Mouse (Mus musculus) retina, adult 2 months (tissue): ENCODE results near the gene Tnfrsf19.

Experiments used
- DNase-seq: peaks from one replicate; pipeline ENCODE4 v3.0.0-alpha.2; 2012; ENCODE audit warnings: low read depth, low spot score

Tnfrsf19 gene

DNA sequence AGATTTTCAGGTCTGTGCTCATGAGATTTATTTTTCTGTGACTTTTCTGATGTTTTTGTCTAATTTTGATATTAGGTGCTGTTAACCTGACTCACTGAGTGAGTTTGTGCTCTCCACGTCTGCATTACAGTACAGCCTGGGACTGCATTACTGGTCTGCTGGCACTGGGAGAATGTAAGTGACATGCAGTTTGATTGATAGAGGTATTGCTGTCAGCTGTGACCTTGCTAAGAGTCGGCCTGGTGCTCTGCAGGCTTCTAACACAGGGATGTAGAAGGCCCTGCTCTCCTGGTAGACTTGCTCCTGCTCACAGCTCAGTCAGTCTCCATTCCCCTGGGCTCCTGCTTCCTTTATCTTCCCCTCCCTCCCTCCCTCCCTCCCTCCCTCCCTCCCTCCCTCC lies 25.3 kb downstream of the Tnfrsf19 start:
- DNase-seq = no peak

DNA sequence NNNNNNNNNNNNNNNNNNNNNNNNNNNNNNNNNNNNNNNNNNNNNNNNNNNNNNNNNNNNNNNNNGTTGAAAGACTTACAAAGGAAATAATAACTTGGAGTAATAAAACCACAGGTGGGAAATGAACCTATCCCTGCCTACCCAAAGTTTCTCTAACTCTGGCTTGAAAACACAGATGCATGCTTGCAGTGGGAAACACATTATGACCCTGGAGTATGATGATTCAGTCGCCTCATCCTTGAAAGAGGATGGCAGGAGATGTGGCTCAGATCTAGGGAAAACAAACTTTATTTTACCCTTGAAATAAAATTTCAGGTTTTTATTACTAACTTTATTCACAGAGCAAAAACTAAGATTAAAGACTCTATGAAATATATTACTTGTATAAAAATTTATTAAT lies 26.4 kb downstream of the Tnfrsf19 start:
- DNase-seq = no peak

DNA sequence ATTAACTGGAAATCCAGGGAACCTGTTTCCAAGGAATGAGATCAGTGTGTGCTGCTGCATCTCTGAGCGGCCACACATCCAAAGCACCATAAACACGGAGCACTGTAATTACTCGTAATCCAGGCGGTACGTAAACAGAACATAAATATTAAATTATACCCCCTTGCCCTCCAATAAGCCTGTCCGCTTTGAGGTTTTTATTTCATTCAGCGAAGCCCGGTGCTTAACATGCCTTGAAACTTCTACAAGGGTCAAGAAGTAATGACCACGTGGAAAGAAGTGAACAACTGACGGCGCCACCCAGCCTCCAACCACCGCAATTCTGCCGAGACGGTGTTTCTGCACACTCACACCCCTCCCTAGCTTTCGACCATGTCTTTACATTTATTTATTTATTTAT lies 31.7 kb downstream of the Tnfrsf19 start:
- DNase-seq = no peak

DNA sequence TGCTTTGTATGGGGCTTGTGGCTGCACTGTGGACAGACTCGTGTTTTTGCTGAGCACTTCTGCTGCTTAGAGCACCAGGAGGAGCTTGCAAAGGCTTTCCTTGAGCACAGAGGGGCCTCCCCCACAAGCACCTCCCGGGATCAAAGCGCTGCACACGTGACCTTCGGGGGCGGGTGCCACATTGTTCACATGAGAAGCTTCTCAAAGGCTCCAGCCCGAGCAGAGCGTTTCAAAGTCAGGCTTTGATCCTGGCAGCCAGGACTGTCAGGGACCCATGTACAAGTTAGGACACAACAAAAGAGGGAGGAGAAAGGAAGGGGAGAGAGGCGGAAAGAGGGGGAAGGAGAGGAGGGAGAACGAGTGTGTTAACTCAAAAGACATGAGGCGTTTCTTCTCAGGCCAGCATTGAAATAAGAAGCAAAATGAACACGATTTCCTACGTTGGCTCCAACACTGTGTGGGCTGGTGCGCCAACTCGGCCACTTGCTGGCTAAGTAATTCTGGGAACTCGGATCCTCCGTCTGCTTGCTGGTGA lies 33.8 kb downstream of the Tnfrsf19 start:
- peak; percentile 6 for DNase-seq

DNA sequence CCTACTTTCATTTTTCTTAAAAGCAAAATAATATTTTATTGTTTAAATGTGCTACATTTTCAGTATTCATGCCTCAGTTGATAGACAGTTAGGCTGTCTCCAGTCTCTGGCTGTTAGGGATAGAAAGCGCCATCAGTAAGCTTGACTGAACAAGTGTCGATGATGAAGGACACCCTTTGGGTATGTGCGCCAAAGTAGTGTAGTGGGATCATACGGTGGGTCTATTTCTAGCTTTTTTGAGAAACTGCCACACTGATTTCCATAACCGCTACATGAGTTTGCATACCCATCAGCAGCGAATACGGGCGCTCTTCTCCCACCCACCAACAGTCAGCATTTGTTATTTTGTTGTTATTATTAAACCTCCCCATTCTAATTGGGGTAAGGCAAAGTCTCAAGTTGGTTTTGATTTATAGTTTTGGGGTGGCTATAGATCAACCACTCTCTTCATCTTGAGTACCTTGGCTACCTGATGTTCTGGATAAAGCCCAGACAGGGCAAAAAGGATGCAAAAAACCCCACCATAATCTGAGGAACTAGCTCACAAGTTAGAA lies 34.6 kb downstream of the Tnfrsf19 start:
- no peak for DNase-seq

DNA sequence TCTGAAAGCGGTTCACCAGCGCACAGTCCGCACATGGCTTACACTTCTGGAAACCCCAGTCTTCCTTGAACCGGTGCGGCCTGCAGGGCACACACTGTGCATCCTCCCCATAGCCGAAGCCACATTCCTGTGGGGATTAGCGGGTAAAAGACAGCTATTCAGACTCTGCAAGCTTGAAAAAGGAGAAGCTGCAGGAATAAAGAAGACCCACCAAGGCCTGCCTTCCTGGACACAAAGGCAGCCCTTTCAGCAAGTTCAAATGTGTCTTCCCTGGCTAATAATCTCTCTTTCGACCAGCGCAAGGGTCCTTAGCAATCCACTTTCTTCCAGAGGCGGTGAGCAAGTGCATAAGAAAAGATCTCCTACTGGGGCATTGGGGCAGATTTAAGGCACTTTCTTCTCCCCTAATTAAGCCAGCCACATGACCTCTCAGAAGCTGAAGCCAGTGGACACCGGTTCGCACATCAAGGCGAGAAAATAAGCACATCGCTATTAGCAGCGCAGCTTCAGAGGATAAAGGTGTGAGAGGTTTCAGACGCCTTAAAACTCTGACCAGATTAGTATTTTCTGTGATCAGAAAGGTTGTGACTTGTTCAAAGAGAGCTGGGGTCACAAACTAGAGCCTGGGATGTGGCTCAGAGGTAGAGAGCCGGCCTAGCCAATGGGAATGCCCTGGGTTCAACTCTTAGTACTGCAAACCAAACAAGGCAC lies 41.0 kb downstream of the Tnfrsf19 start:
- no peak for DNase-seq

DNA sequence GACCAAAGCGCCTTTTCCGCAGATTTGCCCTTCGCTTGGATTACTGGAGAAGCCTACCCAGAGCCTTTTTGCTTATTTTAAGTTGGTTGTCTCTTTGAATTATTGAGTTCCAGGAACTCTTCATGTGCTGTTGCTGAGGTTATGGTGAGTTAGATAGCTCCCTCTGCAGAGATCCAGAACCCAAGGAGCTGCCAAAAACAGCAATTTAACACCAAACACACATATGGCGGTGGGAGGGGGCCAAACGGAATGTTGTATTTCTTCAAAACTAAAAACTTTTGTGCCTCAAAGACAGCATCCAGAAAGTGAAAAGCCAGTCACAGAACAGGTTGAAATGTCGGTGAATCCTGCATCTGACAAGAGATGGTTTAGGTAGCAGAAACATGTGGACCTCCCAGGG lies 42.6 kb downstream of the Tnfrsf19 start:
- no peak for DNase-seq

DNA sequence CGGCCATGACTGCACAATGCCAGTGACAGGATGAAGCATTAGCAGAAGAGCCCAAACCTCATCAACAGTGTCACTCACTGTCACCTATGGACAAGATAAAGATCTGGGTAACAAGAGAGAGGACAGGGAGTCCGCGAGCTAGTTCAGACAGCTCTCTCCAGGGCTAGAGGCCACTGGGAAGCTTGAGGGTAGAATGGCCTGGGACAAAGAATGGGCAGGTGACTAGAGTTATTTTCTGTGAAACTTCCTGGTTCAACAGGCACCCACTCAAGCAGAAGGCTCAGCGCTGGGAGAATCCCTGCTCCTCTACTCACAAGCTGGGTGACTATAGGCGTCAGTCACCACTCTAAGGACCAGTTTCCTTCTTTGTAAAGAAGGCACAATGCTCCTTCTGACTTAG lies 46.2 kb downstream of the Tnfrsf19 start:
- DNase-seq = no peak

DNA sequence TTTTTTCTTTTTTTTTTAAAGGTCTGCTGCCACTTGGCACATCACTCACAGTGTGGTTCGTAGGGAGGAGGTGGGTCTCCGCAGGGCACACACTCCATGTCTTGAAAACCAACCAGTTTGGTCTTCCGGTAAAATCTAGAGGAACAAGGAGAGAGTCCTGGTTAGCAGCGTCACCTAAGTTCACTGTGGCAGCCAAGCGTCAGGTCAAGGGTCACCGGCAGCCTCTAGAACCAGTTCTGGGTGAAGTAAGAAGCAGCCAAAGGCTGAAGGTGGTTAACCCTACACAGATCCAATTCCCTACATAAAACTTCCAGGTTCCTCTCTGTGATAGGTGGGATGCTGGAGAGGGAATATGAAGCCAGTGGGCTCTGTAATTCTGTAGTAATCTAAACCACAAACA lies 49.7 kb downstream of the Tnfrsf19 start:
- no peak for DNase-seq

DNA sequence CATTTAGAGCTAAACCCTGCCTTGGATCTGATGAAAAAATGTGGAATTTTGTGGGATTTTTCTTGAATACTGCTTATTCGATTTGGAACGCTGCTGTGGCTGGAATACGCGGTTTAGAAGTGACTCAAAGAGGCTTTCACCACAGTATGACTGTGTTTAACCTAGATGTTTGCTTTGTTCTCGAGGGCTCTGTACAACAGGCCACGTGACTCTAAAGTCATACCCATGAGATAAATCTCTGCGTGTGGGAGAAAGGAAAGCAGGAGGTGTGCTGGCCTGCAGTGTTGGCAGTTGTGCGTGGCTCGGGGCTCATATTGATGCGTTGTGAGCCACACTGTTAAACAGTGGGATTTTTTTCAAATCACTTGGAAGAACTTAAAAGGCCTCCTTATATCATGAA lies 52.8 kb downstream of the Tnfrsf19 start:
- no peak for DNase-seq

DNA sequence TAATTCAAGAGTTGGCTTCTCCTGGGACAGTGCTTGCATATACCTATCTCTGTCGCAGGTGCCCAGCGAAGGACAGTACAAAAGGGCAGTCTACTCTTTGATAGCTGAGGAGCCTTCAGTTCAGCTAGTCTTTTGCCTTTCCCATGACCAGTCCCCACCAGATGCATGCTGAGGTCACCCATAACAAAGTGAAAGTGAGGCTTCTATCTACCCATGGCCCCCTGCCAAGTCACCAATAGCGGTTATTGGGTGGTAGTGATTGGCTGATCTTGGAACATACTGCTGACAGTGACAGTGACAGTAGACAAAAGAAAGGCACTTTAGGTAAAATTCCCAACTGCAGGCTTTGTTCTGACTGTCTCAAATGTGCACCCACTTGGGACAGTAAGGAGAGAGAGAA lies 53.2 kb downstream of the Tnfrsf19 start:
- DNase-seq = no peak

DNA sequence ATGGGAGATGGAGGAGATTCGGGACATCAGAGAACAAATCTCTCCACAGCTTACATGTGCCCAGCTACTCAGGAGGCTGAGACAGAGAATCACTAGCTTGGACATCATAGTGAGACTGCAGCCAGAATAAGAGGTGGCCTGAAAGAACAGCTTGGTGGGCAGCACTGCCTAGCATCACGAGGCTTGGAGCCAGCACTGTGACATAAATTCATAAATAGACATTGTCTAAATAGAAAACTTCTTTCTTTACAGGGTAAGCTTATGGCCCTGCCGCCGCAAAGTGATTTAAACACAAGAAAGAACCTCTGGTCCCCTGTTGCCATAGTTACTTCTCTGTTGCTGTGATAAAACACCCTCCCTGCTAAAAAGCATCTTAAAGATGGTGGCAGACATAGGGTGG lies 54.1 kb downstream of the Tnfrsf19 start:
- no peak for DNase-seq

DNA sequence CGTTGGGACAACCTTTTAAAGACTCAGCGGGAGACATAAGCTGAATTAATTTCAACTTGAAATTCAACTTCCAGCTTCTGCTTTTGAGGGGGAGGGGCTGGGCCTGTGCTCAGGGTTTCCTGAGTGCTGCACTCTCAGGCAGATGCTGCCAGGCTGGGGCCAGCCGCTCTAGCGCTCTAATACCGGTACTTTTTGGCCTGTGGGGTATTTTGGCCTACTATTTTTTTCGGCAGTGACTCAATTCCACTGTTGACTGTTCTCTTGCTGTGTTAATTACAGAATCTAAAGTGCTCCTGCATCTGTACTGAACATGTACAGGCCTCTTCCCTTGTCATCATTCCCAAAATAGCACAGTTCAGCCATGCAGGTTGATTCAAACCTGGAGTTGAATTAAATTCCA lies 58.1 kb downstream of the Tnfrsf19 start:
- no peak for DNase-seq

DNA sequence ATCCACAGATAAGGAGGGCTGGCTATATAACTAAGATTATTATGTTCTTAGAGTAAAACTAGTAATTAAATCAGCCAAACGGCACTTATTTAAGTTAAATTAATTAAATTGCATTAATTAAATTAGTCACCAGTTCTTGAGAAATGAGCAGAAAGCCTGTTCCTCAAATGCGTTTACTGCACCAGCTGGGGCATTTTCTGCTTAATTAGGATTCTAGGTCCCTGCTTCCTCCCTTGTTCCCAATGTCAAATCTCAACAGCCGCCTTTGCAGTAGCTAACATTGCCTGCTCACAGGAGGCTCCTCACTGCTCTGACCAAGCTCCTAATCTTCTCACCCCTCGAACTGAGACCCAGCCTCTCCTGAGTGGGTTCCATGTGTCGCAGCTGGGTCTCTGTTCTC lies 59.4 kb downstream of the Tnfrsf19 start:
- no peak for DNase-seq

DNA sequence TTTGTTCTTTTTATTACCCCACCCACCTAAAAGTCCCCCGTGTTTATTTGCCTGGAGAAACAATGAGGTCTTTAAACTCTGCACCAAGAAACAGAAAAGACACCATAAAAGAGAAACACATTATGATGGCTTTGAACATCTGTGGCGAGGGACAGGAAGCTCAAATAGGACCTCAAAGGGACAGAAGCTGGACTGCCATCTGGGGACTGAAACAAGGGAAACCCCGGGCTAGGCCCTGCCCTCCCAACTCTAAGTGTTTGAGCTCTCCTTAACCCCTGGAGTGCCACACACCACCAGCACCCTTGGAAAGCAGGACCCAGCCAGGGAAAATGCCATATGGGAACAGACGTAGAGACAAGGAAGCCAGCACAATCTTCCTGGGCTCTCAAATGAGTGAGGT lies 61.2 kb downstream of the Tnfrsf19 start:
- no peak for DNase-seq

DNA sequence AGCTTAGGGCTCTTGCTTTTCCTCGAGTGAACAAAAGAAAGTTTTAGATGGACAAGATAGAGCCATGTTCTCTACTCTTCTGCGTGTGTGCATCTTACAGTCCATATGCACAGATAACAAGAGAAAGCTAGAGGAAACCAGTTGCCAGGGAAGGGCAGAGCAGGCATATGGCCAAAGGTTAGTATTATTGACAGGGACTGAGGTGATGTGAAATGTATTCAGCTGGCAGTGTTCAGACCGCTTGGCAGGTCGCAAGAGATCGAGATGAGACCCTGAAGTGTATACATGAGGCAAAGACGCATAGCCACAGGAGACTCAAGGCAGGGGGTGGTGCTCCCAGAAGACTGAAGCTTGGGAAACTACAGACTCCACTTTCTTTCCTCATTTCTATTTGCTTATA lies 62.0 kb downstream of the Tnfrsf19 start:
- no peak for DNase-seq

DNA sequence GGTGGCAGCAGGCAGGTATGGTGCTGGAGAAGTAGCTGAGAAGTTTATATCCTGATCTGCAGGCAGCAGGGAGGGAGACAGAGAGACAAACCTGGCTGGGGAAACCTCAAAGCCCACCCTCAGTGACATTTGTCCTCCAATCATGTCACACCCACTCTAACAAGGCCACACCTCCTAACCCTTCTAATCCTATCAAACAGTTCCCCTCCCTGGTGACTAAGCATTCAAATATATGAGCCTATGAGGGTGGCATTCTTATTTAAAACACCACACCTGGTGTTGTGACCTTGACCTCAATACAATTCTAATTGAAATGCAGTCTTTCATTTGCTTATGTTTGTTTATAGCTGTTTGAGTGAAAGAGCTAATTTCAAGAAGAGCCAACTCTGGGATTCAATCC lies 64.2 kb downstream of the Tnfrsf19 start:
- no peak for DNase-seq

DNA sequence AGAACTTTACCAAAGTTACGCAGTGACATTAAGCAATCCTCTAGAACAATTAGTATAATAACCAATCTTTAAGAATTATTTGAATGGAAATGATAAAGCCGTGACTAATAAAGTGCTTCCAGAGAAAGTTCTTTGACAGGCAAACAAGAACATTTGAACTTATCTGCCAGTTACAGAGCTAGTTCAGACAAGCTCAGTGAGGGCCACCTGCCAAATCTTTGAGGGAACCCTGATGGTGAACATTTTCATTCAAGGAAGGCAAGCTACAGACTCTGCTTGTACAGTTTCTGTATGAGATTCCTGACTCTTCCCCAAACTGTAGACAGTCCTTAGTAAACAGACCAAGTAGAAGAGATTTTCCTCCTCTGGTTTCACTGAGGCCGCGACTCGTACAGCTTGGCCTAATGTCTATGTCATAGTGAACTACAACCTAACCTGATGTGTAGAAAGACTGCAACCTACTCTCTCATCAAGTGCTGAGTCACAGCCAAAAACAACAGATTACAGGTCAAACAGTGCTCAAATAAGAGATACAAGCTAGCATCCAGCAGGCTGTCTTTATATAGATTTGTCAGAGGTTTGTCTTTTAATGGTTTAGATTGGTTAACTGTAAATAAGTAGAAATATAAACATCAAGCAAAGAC lies 65.9 kb downstream of the Tnfrsf19 start:
- no peak for DNase-seq

DNA sequence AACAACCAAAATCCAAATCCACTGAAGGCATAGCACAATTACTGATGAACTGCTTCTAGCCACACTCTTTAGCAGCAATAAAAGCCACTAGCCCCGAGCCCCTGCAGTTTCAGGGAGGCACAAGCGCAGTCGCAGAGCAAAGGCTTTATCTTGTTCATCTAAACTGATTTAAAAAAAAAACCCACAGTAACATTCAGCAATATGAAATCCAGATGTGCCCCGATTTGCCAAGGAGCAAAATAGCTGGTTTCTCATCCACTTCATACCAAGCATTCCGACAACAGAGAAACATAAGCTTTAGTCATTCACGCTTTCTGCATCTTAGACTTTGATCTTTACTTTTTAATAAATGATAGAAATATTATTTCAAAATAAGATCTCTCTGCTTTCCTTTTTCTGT lies 68.2 kb downstream of the Tnfrsf19 start:
- DNase-seq = no peak

DNA sequence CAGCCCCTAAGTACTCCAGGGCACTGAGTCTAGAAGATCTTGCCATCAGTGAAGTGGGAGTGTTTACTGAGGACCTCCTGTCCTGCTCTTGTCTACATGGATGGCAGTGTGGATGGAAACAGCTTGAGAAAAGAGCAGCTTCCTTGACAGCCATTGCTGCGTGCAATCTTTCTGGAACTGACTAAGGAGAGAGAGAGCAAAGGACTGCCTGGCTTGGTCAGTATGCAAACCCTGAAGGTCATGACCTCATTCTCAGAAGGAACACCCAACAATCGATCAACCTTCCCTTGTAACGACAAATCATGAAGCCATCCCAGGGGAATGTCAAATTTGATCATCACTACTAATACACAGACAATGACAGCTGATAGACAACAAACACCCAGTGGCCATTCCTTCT lies 70.1 kb downstream of the Tnfrsf19 start:
- no peak for DNase-seq

DNA sequence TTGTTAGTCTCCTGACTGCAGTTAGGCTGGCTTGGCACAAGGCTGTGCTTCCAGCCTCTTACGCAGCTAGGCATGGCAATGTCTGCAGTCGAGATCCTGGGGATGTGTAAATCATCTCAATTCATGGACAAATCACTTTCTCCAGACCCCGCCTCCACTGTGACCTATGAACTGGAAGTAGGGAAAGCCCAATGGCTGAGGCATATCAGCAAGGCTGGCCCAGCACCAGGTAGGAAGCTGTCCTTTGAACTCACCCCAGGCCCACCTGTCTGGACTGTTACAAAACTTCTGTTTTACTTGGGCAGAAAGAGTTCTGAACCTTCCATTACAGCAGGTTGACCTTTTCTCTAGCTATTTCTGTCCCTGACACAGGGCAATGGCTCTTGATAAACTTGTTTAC lies 70.6 kb downstream of the Tnfrsf19 start:
- no peak for DNase-seq

DNA sequence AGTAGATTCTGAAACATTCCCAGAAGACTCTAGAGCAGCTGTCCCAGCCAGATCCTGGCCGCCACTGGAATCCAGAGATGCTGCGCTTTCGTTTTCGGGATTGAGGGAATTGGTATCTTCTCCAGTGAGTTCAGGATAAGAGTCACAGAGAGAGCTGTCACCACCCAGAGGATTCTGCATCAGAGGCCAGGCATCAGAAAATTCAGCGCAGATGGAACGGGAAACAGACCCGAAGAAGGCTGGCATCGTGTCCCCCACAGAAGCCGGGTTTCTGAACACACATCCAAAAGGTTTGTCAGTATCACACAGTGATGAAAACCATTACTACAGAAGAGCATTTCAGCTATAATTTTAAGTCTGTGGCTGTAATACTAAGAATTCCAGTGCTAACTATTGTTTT lies 75.3 kb downstream of the Tnfrsf19 start:
- DNase-seq = no peak

DNA sequence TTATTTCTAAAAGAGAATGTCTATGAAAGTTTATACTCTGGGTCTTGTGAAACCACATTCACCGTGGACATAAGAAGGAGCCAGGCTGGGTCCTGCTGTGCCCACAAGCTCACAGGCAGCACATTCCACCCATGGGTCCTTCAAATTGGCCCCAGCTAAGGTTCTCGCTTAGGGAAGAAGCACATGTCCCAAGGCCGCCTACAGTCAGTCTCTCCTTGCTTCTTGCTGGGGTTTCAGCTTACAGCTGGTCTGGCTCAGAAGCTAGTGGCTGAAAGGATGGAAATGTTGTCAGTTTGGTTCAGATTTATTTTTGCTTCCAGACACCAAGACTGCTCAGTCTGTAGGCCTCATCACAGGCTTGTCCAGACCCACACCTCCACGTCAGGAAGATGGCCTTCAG lies 80.2 kb downstream of the Tnfrsf19 start:
- DNase-seq = no peak
